Mouse (Mus musculus) forebrain, embryonic 13.5 days (tissue): ENCODE data around the gene Grip1. TPM values are rescaled to one million over a fixed set of nuclear protein-coding genes. Genes with fewer than 3 reads are reported as not detected.
A peak's percentile ranks its signal among the peaks of the same experiment; 100 is the strongest.

Experiments used
- ATAC-seq: fragments of 200-750 bp; cut with Nextera tagmentation; 2 replicates; pipeline ENCODE4 v1.8.0; 2017
- H3K27ac ChIP-seq: fragments of 300-500 bp; sonication (generic); 2 replicates; pipeline ENCODE4 v1.5.1; 2015; ENCODE audit warnings: inconsistent platforms, mild to moderate bottlenecking, moderate library complexity
- H3K27me3 ChIP-seq: fragments of 300-500 bp; sonication (generic); 2 replicates; pipeline ENCODE4 v1.6.1; 2015; ENCODE audit warnings: mild to moderate bottlenecking, inconsistent platforms
- H3K36me3 ChIP-seq: fragments of 300-500 bp; sonication (generic); 2 replicates; pipeline ENCODE4 v1.6.1; 2015; ENCODE audit warnings: mild to moderate bottlenecking, inconsistent platforms; ENCODE audit not compliant: poor library complexity, severe bottlenecking
- H3K4me1 ChIP-seq: fragments of 300-500 bp; sonication (generic); 2 replicates; pipeline ENCODE4 v1.6.1; 2015; ENCODE audit warnings: inconsistent platforms
- H3K4me2 ChIP-seq: fragments of 300-500 bp; sonication (generic); 2 replicates; pipeline ENCODE4 v1.6.1; 2015; ENCODE audit warnings: inconsistent platforms, mild to moderate bottlenecking, moderate library complexity
- H3K4me3 ChIP-seq: fragments of 300-500 bp; sonication (generic); 2 replicates; pipeline ENCODE4 v1.5.1; 2015; ENCODE audit warnings: mild to moderate bottlenecking, inconsistent platforms
- H3K9ac ChIP-seq: fragments of 300-500 bp; sonication (generic); 2 replicates; pipeline ENCODE4 v1.6.1; 2015; ENCODE audit warnings: mild to moderate bottlenecking, inconsistent platforms
- H3K9me3 ChIP-seq: fragments of 300-500 bp; sonication (generic); replicated peaks from 2 replicates; pipeline ENCODE4 v1.6.1; 2016; ENCODE audit warnings: inconsistent platforms
- WGBS: fragments of 180-500 bp; shearing (Covaris S2); methylation state at CpG from one replicate; pipeline ENCODE4 v1.1.7; 2015; 5-methylcytosine and 5-hydroxymethylcytosine counted together
- polyA plus RNA-seq: library from polyadenylated mRNA; unstranded; fragments of >200 nt; fragmentation: Nextera tagmentation; extraction: Ambion mirVana; gene quantifications from 2 replicates; pipeline ENCODE4 v1.2.1, GENCODE M21; 2015

Gene Grip1
- polyA plus RNA-seq, 1 experiment from 2014 or later: 12.4 TPM

DNA sequence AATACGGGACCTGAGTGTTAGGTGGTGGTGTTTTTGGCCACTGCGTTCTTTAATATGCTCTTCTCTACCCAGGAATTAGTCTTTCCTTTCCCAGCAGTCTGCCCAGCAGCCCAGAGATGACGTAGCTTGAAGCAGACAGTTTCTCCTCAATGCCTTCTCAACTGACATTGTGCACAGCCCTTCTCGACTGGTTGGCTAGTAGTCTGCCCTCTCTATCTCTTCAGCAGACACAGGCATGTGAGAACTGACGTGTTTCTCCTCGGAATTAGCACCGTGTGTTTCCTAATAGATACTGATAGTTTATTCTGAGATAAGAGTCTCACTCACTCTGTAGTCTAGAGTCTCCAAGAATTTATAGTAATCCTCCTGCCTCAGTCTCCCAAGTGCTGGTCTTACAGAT, 10.2 kb downstream of the Grip1 start:
- no peak for ATAC-seq
- no peaks in the 10 kb centered on the region for H3K27me3 ChIP-seq
- WGBS: 91% methylated on average over 7 of the region's 7 CpGs

DNA sequence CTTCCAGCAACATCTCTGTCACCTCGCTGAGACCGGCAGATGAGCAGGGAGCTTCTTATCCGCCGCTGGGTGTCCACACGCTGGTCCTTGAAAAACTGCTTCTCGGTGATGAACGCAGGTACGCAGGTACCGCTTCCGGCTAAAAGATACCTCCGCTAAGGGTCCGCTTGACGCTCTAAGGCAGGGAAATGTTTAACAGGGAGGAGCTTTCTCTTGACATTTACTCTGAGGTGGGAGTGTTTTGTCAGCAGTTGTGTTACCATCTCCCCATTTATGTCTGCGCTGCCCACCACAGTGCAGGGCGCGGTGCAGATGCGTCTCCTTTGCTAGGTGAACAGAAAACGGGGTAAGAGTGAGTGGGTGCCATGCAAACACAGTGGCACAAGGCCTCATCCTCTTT, 14.3 kb downstream of the Grip1 start:
- H3K27me3 ChIP-seq: no peaks in the 10 kb centered on the region
- H3K9me3 ChIP-seq: no peaks in the 10 kb centered on the region
- no peak overlapping the region for H3K27ac ChIP-seq
- no peaks in the 10 kb centered on the region for H3K36me3 ChIP-seq
- ATAC-seq: no peak
- WGBS: 94% methylated on average over 18 of the region's 18 CpGs
- H3K4me1 ChIP-seq: no peaks in the 10 kb centered on the region
- no peak overlapping the region for H3K4me3 ChIP-seq
- H3K9ac ChIP-seq: no peak overlapping the region
- H3K4me2 ChIP-seq: no peak overlapping the region

More for the DNA sequence above, 10.2 kb downstream of the Grip1 start:
- Histone ChIP-seq H3K4me1 (0 out of 2 replicates have a peak, but pooled peaks cover 5% of the 10 kb centered on the region), H3K9me3 (no peaks in the 10 kb centered on the region), H3K4me3 (no peak overlapping the region), H3K27ac (no peak overlapping the region), H3K4me2 (no peak overlapping the region), H3K9ac (no peak overlapping the region), H3K36me3 (no peaks in the 10 kb centered on the region)

DNA sequence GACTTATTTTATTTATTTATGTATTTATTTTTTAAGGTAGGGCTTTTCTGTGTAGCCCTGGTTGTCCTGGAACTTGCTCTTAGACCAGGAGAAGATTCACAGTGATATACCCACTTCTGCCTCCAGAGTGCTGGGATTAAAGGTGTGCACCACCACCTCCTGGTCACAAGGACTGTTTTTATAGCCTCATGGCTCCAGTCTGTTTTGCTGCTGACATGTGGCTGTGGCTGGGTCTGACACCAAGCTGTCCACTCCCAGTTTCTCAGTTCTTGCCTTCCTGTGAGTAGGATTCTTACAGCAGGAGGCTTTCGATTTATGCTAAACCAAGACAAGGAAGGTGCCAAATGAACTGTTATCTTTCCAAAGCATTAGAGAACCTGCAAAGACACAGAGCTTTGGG, 16.5 kb downstream of the Grip1 start:
- H3K4me2 ChIP-seq: no peak overlapping the region
- H3K4me3 ChIP-seq: no peak overlapping the region
- no peaks in the 10 kb centered on the region for H3K4me1 ChIP-seq
- WGBS: 96% methylated on average over 1 of the region's 1 CpGs
- no peaks in the 10 kb centered on the region for H3K9me3 ChIP-seq
- no peak for ATAC-seq
- no peak overlapping the region for H3K9ac ChIP-seq
- no peak overlapping the region for H3K27ac ChIP-seq
- no peaks in the 10 kb centered on the region for H3K36me3 ChIP-seq
- H3K27me3 ChIP-seq: no peaks in the 10 kb centered on the region

DNA sequence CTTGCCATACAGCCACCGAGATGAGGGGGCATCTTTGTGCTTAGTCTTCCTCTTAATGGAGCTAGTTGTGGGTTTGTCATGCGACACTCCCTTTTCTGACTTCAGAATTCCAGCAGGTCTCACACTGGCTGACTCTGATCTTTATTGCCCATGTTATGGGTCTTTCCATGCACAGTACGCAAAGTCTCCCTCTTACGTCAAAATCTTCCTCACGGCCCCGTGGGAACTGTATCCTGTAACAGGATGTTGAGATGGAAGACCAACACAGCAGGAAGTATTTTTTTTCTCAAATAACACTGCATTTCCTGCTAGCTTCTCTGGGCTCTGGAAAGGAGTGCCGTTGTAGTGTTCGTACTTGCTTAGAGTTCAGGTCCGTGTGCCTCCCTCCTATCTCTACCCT, 21.5 kb downstream of the Grip1 start:
- no peaks in the 10 kb centered on the region for H3K27me3 ChIP-seq
- H3K36me3 ChIP-seq: no peaks in the 10 kb centered on the region
- no peak overlapping the region for H3K9ac ChIP-seq
- H3K4me1 ChIP-seq: no peaks in the 10 kb centered on the region
- H3K4me2 ChIP-seq: no peak overlapping the region
- no peak overlapping the region for H3K4me3 ChIP-seq
- no peak for ATAC-seq
- H3K27ac ChIP-seq: no peak overlapping the region
- 92% methylated on average over 9 of the region's 9 CpGs for WGBS
- H3K9me3 ChIP-seq: no peaks in the 10 kb centered on the region

DNA sequence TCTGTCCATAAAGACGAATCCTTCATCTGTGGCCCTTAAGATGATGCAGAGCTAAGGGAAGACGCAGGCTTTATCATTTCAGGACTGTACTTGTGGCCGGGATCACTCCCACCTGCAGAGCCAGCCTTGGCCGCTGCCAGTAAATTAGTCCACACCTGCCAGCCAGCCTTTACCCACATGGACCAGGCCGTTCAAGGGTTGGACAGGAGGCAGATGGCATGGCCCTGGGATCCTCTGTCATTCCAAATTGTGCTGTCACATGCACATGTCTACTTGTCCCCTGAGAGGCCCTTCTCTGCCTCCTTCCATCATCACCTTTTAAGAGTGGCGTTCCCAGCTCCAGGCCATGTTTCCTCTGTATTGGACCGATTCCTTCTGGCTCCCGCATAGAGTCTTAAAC, 24.0 kb downstream of the Grip1 start:
- WGBS: 91% methylated on average over 8 of the region's 8 CpGs
- no peak overlapping the region for H3K4me3 ChIP-seq
- H3K4me1 ChIP-seq: no peaks in the 10 kb centered on the region
- no peaks in the 10 kb centered on the region for H3K9me3 ChIP-seq
- no peak overlapping the region for H3K4me2 ChIP-seq
- no peak for ATAC-seq
- no peak overlapping the region for H3K9ac ChIP-seq
- H3K27me3 ChIP-seq: no peaks in the 10 kb centered on the region
- no peaks in the 10 kb centered on the region for H3K36me3 ChIP-seq
- H3K27ac ChIP-seq: no peak overlapping the region

DNA sequence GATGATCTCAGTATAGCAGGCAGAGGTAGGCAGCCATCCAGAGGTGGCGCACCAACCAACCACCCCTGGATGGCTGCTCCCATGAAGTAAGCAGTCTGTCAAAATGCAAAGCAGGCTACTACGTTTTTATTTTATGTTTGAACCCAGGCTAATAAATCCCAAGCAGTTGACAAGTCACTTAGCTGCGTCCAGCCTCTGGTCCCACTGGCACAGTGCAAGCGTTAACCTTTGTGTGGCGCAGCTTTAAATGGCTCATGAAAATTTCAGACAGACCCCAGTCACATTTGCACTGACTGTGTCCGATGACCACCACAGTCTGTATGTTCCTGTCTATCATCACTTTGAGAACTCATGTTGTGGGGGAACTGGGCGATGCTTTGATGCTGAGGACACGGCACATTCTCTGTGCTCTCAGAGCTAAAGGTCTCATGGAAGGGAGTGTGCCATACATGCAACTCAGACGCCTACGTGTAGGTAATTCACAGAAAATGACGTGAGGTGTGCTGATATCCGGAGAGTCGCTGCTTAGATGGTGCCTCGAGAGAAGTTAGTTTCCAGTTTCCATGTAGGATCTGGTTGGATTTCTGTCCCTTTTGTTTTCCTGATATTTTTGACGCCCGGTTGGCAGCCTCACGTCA, 29.6 kb downstream of the Grip1 start:
- H3K27ac ChIP-seq: no peak overlapping the region
- no peak overlapping the region for H3K9ac ChIP-seq
- no peaks in the 10 kb centered on the region for H3K36me3 ChIP-seq
- ATAC-seq: no peak; the same call in 1 of the 2 replicates
- no peak overlapping the region for H3K4me3 ChIP-seq
- H3K9me3 ChIP-seq: no peaks in the 10 kb centered on the region
- H3K27me3 ChIP-seq: no peaks in the 10 kb centered on the region
- peaks cover 18% of the 10 kb centered on the region for H3K4me1 ChIP-seq
- H3K4me2 ChIP-seq: peak overlapping the region; percentile 12; the same call in 1 of the 2 replicates
- 54% methylated on average over 17 of the region's 17 CpGs for WGBS

DNA sequence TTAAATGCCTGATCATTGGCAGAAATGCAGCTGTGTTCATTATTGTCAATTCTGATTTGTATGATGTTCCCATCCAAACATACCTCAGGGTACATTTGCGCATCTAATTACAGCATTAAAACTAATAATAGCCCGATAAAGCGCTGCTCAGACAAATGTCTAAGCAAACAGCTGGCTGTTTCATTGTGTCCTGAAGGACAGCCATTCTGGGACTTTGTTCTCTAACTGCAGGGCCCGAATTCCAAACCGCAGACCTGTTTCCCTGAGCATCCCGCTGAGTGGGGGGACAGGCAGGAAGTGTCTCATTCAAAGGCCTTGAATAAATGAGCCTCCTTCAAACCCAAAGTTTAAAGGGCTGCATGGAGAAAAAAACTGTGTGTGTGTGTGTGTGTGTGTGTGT, 30.1 kb downstream of the Grip1 start:
- Histone ChIP-seq H3K27ac (no peak overlapping the region), H3K4me1 (peaks cover 18% of the 10 kb centered on the region), H3K9ac (no peak overlapping the region), H3K27me3 (no peaks in the 10 kb centered on the region), H3K4me3 (no peak overlapping the region), H3K36me3 (no peaks in the 10 kb centered on the region), H3K4me2 (peak overlapping the region; percentile 12; the same call in 1 of the 2 replicates), H3K9me3 (no peaks in the 10 kb centered on the region)
- 0 out of 2 replicates have a peak, but pooled peaks have one; percentile 27 for ATAC-seq
- WGBS: 6% methylated on average over 6 of the region's 6 CpGs

DNA sequence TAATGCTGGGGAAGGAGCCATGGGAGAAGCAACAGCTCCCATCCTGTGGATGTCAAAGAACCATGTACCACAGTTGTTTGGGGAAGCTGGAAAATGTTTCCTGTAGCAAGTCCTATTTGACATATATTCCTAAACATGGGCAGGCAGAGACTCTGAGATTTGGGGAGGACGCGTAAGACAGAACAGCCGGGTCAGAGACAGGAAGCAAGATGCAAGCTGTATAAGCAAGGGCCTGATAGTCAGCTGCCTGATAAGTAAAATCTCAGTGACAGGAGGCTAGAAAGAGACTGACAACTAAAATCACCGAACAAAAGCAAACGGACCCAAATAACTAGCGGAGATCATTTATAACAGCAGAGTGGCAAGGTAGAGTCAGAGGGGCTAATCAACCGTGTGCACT, 33.3 kb downstream of the Grip1 start:
- Histone ChIP-seq H3K4me3 (no peak overlapping the region), H3K9ac (no peak overlapping the region), H3K4me2 (no peak overlapping the region), H3K27me3 (no peaks in the 10 kb centered on the region), H3K27ac (no peak overlapping the region), H3K36me3 (no peaks in the 10 kb centered on the region), H3K4me1 (peaks cover 18% of the 10 kb centered on the region), H3K9me3 (no peaks in the 10 kb centered on the region)
- WGBS: 91% methylated on average over 7 of the region's 7 CpGs
- no peak for ATAC-seq

DNA sequence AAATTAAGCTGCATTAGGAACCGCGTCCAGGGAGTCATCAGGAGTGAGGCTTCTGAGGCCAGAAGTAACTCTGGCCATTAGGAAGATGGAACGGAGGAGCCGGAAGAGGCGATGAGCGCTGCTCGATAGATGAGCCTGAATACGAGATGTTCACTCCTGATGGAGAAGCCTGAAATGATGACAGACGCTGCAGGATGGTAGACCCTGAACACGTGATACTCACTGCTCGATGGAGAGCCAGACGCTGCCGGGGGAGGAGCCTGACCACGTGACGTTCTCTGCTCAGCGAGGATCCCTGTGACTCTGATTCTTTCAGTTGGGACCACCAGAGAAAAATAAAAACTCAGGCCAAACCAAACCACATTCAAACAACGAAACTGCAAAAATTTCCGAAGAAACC, 37.2 kb downstream of the Grip1 start:
- 98% methylated on average over 18 of the region's 18 CpGs for WGBS
- no peak for ATAC-seq
- H3K9me3 ChIP-seq: 0 out of 2 replicates have a peak, but pooled peaks cover 6% of the 10 kb centered on the region
- no peak overlapping the region for H3K4me2 ChIP-seq
- H3K27ac ChIP-seq: no peak overlapping the region
- H3K4me1 ChIP-seq: no peaks in the 10 kb centered on the region
- H3K9ac ChIP-seq: no peak overlapping the region
- no peaks in the 10 kb centered on the region for H3K27me3 ChIP-seq
- H3K36me3 ChIP-seq: no peaks in the 10 kb centered on the region
- no peak overlapping the region for H3K4me3 ChIP-seq

DNA sequence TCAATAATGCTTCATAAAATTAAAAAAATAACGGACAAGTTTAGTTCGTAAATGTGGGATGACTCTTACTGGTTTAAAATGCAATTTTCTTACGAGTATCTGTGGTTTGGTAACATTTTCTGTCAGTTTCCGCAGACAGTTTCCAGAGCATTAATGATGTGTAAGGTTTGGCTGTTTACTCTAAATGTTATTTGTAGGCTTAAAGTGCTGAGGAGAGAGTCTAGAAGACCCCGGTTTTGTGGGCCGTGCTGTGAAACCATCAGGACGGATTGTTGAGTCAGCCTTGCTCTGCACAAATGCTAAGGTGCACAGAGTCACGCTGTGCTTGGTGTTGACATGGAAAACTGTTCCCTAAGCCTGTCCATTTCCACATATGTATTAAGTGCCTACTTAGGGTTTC, 41.7 kb downstream of the Grip1 start:
- Histone ChIP-seq H3K4me2 (no peak overlapping the region), H3K4me3 (no peak overlapping the region), H3K4me1 (no peaks in the 10 kb centered on the region), H3K27me3 (no peaks in the 10 kb centered on the region), H3K9me3 (peaks cover 24% of the 10 kb centered on the region; the same call in 1 of the 2 replicates), H3K9ac (no peak overlapping the region), H3K36me3 (no peaks in the 10 kb centered on the region), H3K27ac (no peak overlapping the region)
- WGBS: 92% methylated on average over 8 of the region's 8 CpGs
- ATAC-seq: no peak

DNA sequence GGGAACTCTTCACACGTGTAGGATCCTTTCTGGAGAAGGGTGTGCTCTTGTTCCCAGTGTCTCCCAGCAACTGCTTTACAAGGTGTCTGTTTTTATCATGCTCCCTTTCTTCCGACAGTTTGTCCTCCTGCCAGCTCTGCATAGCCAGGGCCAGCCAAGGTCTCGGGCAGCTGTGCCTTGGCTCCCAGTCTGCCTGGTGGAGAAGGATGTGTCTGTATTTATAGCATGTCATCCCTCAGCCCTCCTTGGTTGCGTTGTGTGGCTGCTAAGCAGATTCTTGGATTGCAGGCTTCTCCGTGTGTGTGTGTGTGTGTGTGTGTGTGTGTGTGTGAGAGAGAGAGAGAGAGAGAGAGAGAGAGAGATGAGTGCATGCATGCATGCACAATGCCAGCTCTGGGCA, 42.6 kb downstream of the Grip1 start:
- Histone ChIP-seq H3K9me3 (peaks cover 26% of the 10 kb centered on the region; the same call in 1 of the 2 replicates), H3K4me2 (no peak overlapping the region), H3K36me3 (no peaks in the 10 kb centered on the region), H3K9ac (no peak overlapping the region), H3K4me3 (no peak overlapping the region), H3K27me3 (no peaks in the 10 kb centered on the region), H3K27ac (no peak overlapping the region), H3K4me1 (no peaks in the 10 kb centered on the region)
- WGBS: 70% methylated on average over 5 of the region's 5 CpGs
- no peak for ATAC-seq

DNA sequence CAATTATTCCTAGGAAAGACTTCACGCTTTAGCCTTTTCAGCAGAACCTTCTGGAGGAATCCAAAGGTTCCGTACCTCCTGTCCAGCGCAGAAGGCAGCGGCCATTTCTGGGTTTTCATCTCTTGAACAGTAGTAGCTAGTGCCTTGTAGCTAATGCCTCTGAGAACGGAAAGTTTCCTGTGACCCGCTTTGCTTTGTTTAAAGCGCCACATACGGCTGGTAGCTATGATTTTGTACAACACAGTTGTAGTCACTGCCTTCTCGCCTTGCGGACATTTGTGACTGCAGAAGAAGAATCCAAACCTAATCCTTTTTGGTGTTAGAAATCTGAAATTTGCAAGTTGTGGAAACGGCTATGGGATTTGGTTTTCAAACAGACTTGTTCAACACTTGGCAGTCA, 68.1 kb downstream of the Grip1 start:
- H3K27ac ChIP-seq: no peak overlapping the region
- H3K27me3 ChIP-seq: no peaks in the 10 kb centered on the region
- H3K4me3 ChIP-seq: no peak overlapping the region
- H3K9me3 ChIP-seq: peaks cover 11% of the 10 kb centered on the region; the same call in 1 of the 2 replicates
- no peaks in the 10 kb centered on the region for H3K36me3 ChIP-seq
- H3K9ac ChIP-seq: no peak overlapping the region
- H3K4me1 ChIP-seq: no peaks in the 10 kb centered on the region; the same call in 1 of the 2 replicates
- 88% methylated on average over 11 of the region's 11 CpGs for WGBS
- ATAC-seq: no peak
- no peak overlapping the region for H3K4me2 ChIP-seq

DNA sequence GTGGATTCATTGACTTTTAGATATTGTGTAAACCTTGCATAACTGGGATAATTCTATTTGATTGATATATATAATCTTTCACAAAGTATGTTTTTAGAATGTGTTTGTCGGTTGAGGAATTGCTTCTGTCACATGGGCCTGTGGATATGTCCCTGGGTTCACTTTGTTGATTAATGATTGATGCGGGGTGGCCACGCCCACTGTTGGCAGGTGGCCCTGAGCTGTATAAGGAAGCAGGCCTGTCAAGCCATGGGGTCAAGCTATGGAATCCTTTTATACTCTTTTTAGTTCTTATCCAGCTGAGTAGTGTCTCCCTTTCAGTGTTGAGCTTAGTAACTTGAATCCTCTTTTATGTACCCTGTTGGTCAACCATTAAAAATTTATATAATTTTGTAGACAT, 72.1 kb downstream of the Grip1 start:
- Histone ChIP-seq H3K27ac (no peak overlapping the region), H3K4me3 (no peak overlapping the region), H3K4me2 (no peak overlapping the region), H3K27me3 (no peaks in the 10 kb centered on the region), H3K9ac (no peak overlapping the region), H3K9me3 (no peaks in the 10 kb centered on the region), H3K4me1 (no peaks in the 10 kb centered on the region; the same call in 1 of the 2 replicates), H3K36me3 (no peaks in the 10 kb centered on the region)
- ATAC-seq: no peak
- 67% methylated on average over 3 of the region's 3 CpGs for WGBS
